Comparison of ENCODE assay signal across 8 mouse cellular contexts in the genomic region with DNA sequence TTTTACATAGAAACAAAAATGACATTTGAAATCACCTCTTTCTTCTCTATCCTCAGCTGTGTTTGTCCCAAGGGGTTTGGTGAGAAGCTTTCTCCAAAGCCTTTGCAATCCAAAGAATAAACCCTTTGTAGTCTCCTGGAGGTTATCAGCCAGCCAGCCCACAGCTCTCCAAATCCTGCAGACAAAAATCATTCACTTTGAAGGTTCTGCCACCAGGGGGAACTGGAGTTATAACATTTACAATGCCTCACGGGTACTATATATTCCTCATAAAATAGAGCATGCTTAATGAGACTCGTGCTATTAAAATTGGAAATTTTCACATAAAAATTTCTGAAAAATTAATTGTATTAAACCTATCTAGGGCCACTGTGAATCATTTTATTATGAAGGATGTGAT.
DNase-seq lines count a peak whose midpoint lies in the region; ATAC-seq and TF ChIP-seq lines count a peak whose summit lies in the region.

No protein-coding gene starts in this region.

- H3K4me1 ChIP-seq in kidney, embryonic 16.5 days (ENCODE audit: insufficient read depth, low read length): no peaks in the 10 kb centered on the region
- no peaks in the 10 kb centered on the region for H3K4me1 ChIP-seq in hindbrain, embryonic 13.5 days (replicated peaks)

- no peaks in the 10 kb centered on the region for H3K36me3 ChIP-seq in kidney, embryonic 16.5 days (ENCODE audit: insufficient read depth, low read length)
- no peaks in the 10 kb centered on the region for H3K36me3 ChIP-seq in hindbrain, embryonic 13.5 days

- in situ Hi-C loops in Patski (cut with MboI; ENCODE audit: low pct_unique_long_range_greater_than_20kb): no loop called here

- WGBS in kidney, embryonic 16.5 days: 29% methylated on average over 2 of the region's 2 CpGs
- 39% methylated on average over 2 of the region's 2 CpGs for WGBS in hindbrain, embryonic 13.5 days

- TF ChIP-seq CTCF in Patski (IDR thresholded peaks at IDR 0.05): peak; percentile 31

- no peaks in the 10 kb centered on the region for H3K9me3 ChIP-seq in kidney, embryonic 16.5 days (ENCODE audit: low read length)
- H3K9me3 ChIP-seq in hindbrain, embryonic 13.5 days: no peaks in the 10 kb centered on the region

- POLR2A ChIA-PET in Patski (lab: Charles Lee): no interaction called here

- no peak overlapping the region for H3K27ac ChIP-seq in kidney, embryonic 16.5 days (ENCODE audit: low read length)
- H3K27ac ChIP-seq in hindbrain, embryonic 13.5 days: no peak overlapping the region

- intact Hi-C loops in left cerebral cortex, postnatal 4 days (cut with DNase I): no loop called here

- H3K4me3 ChIP-seq in kidney, embryonic 16.5 days (ENCODE audit: low read length): no peak overlapping the region
- H3K4me3 ChIP-seq in hindbrain, embryonic 13.5 days: no peak overlapping the region

- peak; percentile 2 to 3 for DNase-seq in kidney, adult 8-10 months
- no peak for DNase-seq in Patski (ENCODE audit: low read depth, low spot score)
- DNase-seq in embryo, embryonic 9.5 days (ENCODE audit: extremely low spot score): peak; percentile 23
- peak; percentile 22 for DNase-seq in left cerebral cortex, postnatal 4 days
- DNase-seq in right cerebral cortex, postnatal 14 days: peak; percentile 48

- no peak overlapping the region for H3K4me2 ChIP-seq in kidney, embryonic 16.5 days (replicated peaks; ENCODE audit: low read depth, low read length)
- H3K4me2 ChIP-seq in hindbrain, embryonic 13.5 days: no peak overlapping the region

- no peak for ATAC-seq in kidney, embryonic 16.5 days (ENCODE audit: low FRiP score, low TSS enrichment)
- ATAC-seq in Patski: no peak
- ATAC-seq in hindbrain, embryonic 13.5 days (ENCODE audit: low FRiP score): peak; percentile 69; the same call in 1 of the 2 replicates
- no peak for ATAC-seq in megakaryocyte-erythroid progenitor cell, adult 5-6 weeks (replicated peaks; ENCODE audit: low FRiP score, low TSS enrichment, poor library complexity, severe bottlenecking)

- no peak overlapping the region for H3K9ac ChIP-seq in kidney, embryonic 16.5 days (replicated peaks; ENCODE audit: low read length)
- H3K9ac ChIP-seq in hindbrain, embryonic 13.5 days: no peak overlapping the region

- CTCF ChIA-PET in Patski (lab: Charles Lee): no interaction called here

- H3K27me3 ChIP-seq in kidney, embryonic 16.5 days (ENCODE audit: insufficient read depth, low read length): no peaks in the 10 kb centered on the region
- H3K27me3 ChIP-seq in Patski: no peaks in the 10 kb centered on the region
- no peaks in the 10 kb centered on the region for H3K27me3 ChIP-seq in hindbrain, embryonic 13.5 days
